Mouse (Mus musculus): ENCODE data around the gene Grrp1. TPM values are rescaled to one million over a fixed set of nuclear protein-coding genes. Genes with fewer than 3 reads are reported as not detected.

The Grrp1 gene
- total RNA-seq, 2 experiments from 2014 or later, result 5.9 to 6.0 TPM

DNA sequence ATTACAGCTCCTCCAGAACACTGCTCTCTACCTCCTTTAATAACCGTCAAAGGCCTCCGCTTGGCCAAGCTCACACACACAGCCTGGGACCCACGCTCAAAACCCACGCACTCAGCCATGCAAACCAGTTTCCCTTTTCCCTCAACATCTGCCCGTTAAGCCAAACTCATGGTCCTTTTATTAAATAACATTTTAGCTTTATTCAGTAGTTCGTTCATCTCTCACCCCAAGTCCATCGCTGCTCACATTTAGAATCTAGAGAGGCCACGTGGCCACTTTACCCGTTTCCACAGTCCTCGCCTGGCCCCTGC lies 3.0 kb downstream of the Grrp1 start:
- intact Hi-C loops (cut with DNase I; ENCODE audit: low total_unique reads), result loop anchor here (5.0 to 10.0 kb wide), 3 partner anchors 41 to 234 kb away; no protein-coding TSS in a partner anchor
- DNase-seq, result no peak

DNA sequence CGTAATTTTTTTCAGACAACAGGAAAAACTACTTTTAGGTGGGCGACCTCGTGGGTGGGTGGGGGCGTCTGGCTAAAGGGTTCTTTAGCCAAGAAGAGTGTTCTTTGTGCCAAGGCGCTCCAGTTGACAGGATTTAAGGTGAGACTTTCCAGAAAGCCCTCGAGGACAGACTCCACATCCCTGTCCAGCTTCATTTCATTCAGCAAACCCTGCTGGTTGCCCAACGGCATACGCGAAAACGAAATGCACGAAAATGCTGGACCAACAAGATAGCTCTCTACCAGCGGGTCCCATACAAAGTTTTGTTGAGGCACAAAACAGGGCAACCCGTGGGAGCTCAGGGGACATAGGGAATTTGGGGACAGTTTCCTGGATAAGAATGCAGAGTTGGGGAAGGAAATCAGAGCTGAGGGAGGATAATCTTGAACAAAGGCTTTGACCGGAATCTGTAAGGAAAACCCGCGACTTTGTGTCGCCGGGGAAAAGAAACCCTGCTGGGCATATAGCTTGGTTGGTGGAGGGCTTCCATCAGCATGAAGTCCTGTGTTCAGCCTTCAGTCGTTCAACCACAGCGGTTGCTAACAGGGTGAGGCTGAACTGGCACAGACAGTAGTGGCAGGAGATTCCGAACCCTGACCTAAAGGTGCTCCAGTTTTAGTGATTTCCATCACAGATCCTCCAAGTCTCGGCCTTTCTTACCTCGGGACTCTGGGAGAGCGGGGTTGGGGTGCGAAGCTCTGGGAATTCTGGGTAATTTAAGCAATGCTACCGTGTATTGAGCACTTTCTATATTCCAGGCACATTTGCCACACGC lies 3.6 kb downstream of the Grrp1 start:
- intact Hi-C loops (cut with DNase I; ENCODE audit: low total_unique reads), result loop anchor here (5.0 to 10.0 kb wide), 3 partner anchors 42 to 234 kb away; no protein-coding TSS in a partner anchor
- no peak for DNase-seq

DNA sequence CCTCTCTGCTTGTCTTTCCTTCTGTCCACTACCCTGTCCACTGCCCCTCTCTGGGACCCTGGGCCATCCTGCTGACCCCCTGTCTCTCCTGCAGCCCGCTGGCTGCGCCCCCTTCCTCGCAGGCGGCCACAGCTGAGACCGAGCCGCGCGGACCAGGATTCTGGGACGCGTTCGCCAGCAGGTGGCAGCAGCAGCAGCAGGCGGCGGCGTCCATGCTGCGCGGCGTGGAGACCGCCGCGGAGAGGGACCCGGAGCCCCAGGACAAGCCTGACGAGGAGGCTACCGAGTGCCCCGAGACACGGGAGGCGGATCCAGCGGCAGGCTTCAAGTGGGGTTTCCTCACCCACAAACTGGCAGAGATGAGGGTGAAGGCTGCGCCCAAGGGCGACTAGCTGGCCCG lies 4.3 kb downstream of the Grrp1 start:
- intact Hi-C loops (cut with DNase I; ENCODE audit: low total_unique reads), result loop anchor here (5.0 to 10.0 kb wide), 3 partner anchors 43 to 235 kb away; no protein-coding TSS in a partner anchor
- DNase-seq, result peak; percentile 77

DNA sequence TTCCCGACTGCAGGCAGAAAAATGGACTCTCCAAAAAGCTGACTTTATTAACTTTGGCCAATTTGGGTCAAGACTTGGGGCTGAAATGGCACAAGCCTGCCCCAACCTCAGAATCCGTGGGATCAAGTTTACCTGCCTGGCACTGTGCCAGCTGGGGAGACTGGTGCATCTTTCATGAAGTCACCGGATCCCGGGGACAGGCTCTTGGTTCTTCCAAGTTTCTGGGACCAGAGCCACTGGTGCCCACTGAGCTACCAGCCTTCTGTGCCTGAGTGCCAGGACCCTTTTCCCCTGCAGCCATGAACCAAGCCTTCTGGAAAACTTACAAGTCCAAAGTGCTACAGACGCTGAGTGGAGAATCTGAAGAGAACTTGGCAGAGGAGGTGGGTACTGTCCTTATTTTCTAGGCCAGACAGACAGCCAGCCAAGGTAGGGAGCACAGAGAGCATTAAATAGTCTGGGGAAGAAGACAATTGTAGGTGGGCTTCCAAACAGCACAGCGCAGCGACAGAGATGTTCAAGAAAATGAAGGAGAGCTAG lies 7.1 kb downstream of the Grrp1 start, which contains the start of gene Gm30191:
Gm30191 (plus strand) TSS at position 217 of the 540 bp plus-strand sequence.
- intact Hi-C loops (cut with DNase I; ENCODE audit: low total_unique reads), result no loop called here
- no peak for DNase-seq

DNA sequence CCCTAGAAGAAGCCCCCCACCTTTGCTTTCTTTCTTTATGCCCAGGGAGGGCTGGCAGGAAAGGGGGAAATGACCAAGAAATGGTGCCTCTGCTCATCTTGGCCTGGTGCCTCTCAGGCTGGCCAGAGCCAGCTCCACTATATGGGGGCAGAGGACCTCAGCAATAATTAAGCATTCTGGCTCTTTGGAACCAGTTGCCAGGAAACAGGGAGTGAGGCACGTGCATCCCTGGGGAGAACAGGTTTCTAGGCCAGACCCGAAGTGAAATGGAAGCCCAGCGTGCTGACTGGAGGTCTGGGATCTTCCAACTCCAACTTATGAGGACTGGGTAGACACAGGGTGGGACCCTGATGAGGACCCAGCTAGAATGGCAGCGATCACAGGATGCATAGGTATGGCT lies 7.7 kb downstream of the Grrp1 start:
- intact Hi-C loops (cut with DNase I; ENCODE audit: low total_unique reads), result no loop called here
- no peak for DNase-seq

- intact Hi-C loops (cut with DNase I; ENCODE audit: low total_unique reads), result no loop called here
- DNase-seq, result peak; percentile 95
Observed at GRCm38 (mm10) chr4:134245148-134245843, 8.6 kb downstream of the Grrp1 start, which contains the start of gene Zfp593. Zfp593 (minus strand) TSS chr4:134245592.

- intact Hi-C loops (cut with DNase I; ENCODE audit: low total_unique reads), result no loop called here
Observed at GRCm38 (mm10) chr4:134243516-134244250, 10.2 kb downstream of the Grrp1 start, which contains the start of gene E130218I03Rik. E130218I03Rik (plus strand) TSS chr4:134243662.

GRCm38 (mm10) chr4:134238686-134239085 lies 15.2 kb downstream of the Grrp1 start:
- DNase-seq, result no peak
- intact Hi-C loops (cut with DNase I; ENCODE audit: low total_unique reads), result no loop called here

More at GRCm38 (mm10) chr4:134243516-134244250, 10.2 kb downstream of the Grrp1 start, which contains the start of gene E130218I03Rik:
- no peak for DNase-seq

DNA sequence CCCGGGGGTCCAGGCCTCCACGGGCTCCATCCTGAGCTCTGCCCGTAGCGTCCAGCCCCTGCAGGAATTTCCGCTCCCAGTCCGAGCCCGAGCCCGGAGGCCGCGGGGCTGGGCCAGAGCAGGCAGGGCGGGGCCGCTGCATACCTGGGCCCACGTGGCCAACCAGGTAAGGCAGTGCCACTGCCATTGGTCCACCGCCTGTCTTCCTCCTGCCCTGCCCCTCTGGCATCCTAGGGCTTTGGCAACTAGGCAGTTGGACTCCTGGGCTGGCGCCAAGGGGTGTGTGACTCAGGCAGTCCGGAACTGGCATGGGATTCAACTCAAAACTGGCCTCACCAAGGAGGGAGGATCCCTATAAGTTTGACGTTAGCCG lies 15.6 kb downstream of the Grrp1 start, which contains the start of gene Cnksr1:
Cnksr1 (minus strand) TSS at position 121 of the 373 bp plus-strand sequence.
- DNase-seq, result peak; percentile 80
- intact Hi-C loops (cut with DNase I; ENCODE audit: low total_unique reads), result no loop called here

DNA sequence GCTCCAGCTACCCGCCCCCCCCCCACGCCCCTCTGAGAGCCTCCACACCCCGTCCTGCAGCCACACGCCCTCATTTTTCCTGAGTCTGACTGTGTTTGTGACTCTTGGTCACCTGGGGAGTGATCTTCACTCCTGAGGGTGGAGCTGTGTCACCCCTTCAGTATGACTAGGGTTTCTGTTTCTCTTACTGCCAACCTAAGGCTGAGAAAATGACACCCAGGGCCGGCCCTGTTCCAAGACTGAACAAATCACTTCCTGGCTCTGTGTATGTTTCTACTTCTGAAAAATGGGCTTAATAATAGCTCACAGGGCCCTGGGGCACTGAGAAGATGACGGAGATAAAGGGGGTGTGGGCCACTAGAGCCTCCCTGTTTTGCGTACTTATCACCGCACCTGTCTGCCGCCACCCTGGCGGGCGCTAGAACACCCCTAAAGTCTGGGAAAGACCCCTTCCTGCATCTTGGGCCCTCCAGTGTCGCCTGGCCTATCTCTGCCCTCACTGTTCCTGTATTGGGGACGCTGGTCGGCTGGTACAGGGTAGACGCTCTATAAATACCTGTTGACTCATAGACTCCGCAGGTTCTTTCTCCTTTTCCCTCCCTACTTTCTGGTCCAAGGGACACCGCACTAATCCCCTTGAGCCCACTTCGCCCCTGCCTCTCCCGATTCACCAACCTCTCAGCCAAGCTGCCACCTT lies 16.2 kb downstream of the Grrp1 start:
- DNase-seq, result no peak
- intact Hi-C loops (cut with DNase I; ENCODE audit: low total_unique reads), result no loop called here

GRCm38 (mm10) chr4:134234876-134235275 lies 19.0 kb downstream of the Grrp1 start:
- intact Hi-C loops (cut with DNase I; ENCODE audit: low total_unique reads), result loop anchor here (5.0 kb wide), 1 partner anchor 43 kb away; no protein-coding TSS in a partner anchor
- DNase-seq, result no peak

DNA sequence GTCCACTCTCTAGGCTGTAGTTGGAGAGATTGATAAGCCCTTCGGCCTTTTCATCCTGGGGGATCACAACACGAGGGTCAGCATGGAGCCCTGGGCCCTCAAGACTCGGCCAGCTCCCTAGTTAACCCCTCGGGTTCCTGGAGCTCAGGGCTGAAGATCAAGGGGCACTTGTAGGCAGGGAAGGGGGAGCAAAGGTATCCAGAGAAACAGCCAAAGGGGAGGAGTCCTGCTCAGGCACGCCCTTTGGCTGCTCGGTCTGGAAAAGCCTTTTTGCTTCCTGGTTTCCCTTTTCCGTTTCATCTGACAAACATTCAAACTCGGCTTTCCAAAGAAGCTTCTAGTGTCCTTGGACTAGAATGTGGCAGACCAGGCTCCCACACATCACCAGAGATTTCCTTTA lies 23.5 kb downstream of the Grrp1 start:
- DNase-seq, result no peak
- intact Hi-C loops (cut with DNase I; ENCODE audit: low total_unique reads), result loop anchor here (5.0 kb wide), 1 partner anchor 38 kb away; no protein-coding TSS in a partner anchor

DNA sequence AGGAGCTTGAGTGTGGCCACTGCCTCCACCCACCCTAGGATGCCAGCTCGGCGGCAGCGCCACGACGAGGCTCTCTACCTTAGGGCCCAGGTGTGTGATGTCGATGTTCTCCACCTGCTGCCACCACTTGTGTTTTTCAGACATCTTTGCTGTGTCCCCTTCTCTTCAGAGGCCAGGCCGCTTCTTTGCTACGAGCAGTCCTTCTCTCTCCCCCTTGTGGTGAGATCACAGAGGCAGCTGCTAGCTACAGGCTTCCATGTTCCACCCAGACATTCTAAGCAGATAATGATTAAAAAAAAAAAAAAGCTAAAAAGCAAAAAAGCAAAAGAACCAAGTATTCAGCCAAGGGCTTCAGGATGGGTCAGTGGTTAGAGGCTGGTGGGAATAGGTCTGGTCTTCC lies 26.7 kb downstream of the Grrp1 start, which contains the start of gene Catsper4:
Catsper4 (minus strand) TSS at position 190 of the 400 bp plus-strand sequence.
- intact Hi-C loops (cut with DNase I; ENCODE audit: low total_unique reads), result no loop called here

GRCm38 (mm10) chr4:134222793-134223600 lies 30.9 kb downstream of the Grrp1 start:
- DNase-seq, result no peak
- intact Hi-C loops (cut with DNase I; ENCODE audit: low total_unique reads), result no loop called here

More for the DNA sequence above, 26.7 kb downstream of the Grrp1 start, which contains the start of gene Catsper4:
- DNase-seq, result no peak

DNA sequence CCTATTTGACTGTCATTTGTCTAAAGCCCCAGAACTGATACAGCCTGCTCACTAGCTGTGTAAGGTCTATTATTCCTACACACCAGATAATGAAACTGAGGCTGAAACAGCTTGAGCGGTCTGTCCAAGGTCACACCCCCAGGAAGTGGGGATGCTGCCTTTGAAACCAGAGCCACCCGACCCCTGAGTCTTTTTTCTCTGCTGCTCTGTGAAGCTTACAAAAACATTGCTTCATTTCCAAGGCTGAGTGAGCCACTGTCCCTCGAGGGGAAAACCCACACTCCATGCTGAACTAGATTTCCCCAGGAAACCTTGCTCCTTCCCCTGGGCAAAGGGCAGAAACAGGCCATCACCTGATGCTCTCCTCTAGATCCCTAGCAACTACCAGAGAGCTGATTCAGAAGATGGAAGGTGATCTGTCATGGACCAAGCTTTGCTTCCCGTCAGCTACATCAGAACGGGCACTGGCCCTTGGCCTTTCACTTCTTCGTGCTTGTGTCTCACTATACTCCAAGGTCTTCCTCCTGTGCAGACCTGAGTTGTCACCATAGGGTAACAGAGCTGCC lies 47.3 kb downstream of the Grrp1 start:
- intact Hi-C loops (cut with DNase I; ENCODE audit: low total_unique reads), result no loop called here
- DNase-seq, result no peak

DNA sequence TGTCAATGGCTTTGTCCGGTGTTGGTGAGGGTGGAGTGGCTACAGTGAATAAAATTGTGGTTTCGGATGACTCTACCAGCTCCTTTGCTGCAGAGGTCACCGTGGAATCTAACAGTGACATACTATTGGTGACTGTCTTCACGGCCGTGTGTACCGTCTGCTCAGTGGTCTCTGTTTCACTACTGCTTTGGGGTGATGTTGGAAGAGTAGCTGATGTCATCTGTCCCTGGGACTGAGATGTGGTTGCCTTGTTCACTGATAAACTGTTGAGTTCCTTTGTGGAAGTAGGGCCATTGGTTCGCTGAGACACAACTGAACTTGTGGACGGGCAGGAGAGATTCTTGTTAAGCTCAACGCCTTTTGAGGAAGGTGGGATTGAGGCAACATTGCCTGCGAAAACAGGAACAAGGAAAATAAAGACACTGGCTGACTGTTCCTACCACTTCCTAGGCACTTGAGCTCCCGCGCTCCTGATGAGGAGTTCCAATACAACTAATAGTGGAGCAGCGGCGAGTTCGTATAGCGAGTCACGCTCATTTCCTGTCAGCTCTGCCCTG lies 50.5 kb downstream of the Grrp1 start:
- no peak for DNase-seq
- intact Hi-C loops (cut with DNase I; ENCODE audit: low total_unique reads), result no loop called here

GRCm38 (mm10) chr4:134202904-134203303 lies 51.0 kb downstream of the Grrp1 start, which contains the start of gene Gm7534:
Gm7534 (minus strand) TSS chr4:134203004.
- intact Hi-C loops (cut with DNase I; ENCODE audit: low total_unique reads), result no loop called here
- no peak for DNase-seq
